8 mouse cellular contexts compared by ENCODE assay signal in the genomic region with DNA sequence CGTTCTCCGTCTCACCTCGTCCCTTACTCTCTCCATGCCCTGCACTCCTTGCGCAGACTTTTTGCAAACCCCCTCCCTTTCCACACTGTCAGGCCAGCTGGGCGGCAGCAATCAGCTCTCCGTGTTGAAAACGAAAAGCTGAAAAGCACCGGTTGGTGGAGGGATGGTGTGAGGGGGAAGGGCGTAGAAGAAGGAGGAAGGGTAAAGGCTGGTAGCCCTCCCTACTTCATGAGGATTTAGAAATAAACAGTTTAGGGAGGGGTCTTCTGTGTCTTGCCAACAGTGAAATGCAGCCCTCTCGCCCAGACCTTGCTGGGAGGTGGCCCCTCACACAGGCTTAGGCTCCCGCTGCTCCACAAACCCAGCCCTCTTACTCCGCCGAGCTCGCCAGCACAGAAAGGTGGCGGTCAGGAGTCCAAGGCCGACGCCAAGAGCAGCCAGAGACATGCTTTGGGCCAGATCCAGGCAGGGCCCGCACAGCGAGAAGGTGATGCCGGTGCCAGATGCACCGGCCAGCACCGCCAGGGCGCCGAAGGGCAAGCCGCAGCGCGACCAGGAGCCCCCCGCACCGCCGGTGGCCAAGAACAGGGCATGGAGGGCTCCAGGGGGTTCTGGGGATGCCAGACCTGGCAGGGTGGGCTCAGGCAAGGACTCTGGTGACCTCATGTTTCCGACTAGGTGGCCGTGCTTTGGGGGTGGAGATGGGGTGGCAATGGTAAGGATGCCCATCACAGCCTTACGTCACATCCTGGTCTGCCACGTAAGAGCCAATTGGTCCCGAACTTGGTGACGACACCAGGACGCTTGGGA. TPM values are rescaled to one million over a fixed set of nuclear protein-coding genes. Genes with fewer than 3 reads are reported as not detected.
DNase-seq lines count a peak whose midpoint lies in the region; ATAC-seq and TF ChIP-seq lines count a peak whose summit lies in the region.

No protein-coding gene starts in this region.

- H3K36me3 ChIP-seq in ES-Bruce4 (ENCODE audit: control insufficient read depth, insufficient read depth, low read length, poor library complexity, severe bottlenecking): peaks cover 10% of the 10 kb centered on the region; the same call in 1 of the 2 replicates
- peaks cover 15% of the 10 kb centered on the region for H3K36me3 ChIP-seq in embryonic facial prominence, embryonic 15.5 days
- H3K36me3 ChIP-seq in liver, embryonic 15.5 days (replicated peaks): peaks cover 24% of the 10 kb centered on the region

- H3K4me1 ChIP-seq in ES-Bruce4 (ENCODE audit: control insufficient read depth, insufficient read depth, low read length): peaks cover 6% of the 10 kb centered on the region
- peaks cover 62% of the 10 kb centered on the region for H3K4me1 ChIP-seq in embryonic facial prominence, embryonic 15.5 days
- peaks cover 70% of the 10 kb centered on the region for H3K4me1 ChIP-seq in liver, embryonic 15.5 days (replicated peaks)
- peaks cover 42% of the 10 kb centered on the region for H3K4me1 ChIP-seq in olfactory bulb, adult 2 months (ENCODE audit: control insufficient read depth, insufficient read depth, low read length)

- no peak for TF ChIP-seq EP300 in ES-Bruce4 (IDR thresholded peaks at IDR 0.05; ENCODE audit: insufficient read depth, low read depth, low read length)

- TF ChIP-seq POLR2A in ES-Bruce4 (IDR thresholded peaks at IDR 0.05; ENCODE audit: insufficient read depth, low read length): no peak
- peak; percentile 66; the same call in 1 of the 2 replicates for TF ChIP-seq POLR2A in olfactory bulb, adult 2 months (IDR thresholded peaks at IDR 0.05; ENCODE audit: insufficient read depth, low read depth, low read length)

- no peak overlapping the region for H3K27ac ChIP-seq in ES-Bruce4 (ENCODE audit: insufficient read depth, low read length)
- H3K27ac ChIP-seq in embryonic facial prominence, embryonic 15.5 days (replicated peaks): peak overlapping the region; percentile 93
- H3K27ac ChIP-seq in liver, embryonic 15.5 days (replicated peaks): 0 out of 2 replicates have a peak overlapping the region, but pooled peaks have one; percentile 31
- peak overlapping the region; percentile 96 for H3K27ac ChIP-seq in olfactory bulb, adult 2 months (ENCODE audit: insufficient read depth, low read depth, low read length)

- H3K9ac ChIP-seq in ES-Bruce4 (ENCODE audit: low read depth, poor library complexity, severe bottlenecking): peak overlapping the region; percentile 54
- peak overlapping the region; percentile 54 for H3K9ac ChIP-seq in embryonic facial prominence, embryonic 15.5 days
- peak overlapping the region; percentile 61 for H3K9ac ChIP-seq in liver, embryonic 15.5 days

- no peaks in the 10 kb centered on the region for H3K9me3 ChIP-seq in ES-Bruce4 (replicated peaks; ENCODE audit: control insufficient read depth, insufficient read depth, low read length, poor library complexity, severe bottlenecking)
- no peaks in the 10 kb centered on the region for H3K9me3 ChIP-seq in embryonic facial prominence, embryonic 15.5 days (replicated peaks)
- H3K9me3 ChIP-seq in liver, embryonic 15.5 days (replicated peaks): no peaks in the 10 kb centered on the region

- no peaks in the 10 kb centered on the region for H3K27me3 ChIP-seq in ES-Bruce4 (ENCODE audit: control insufficient read depth, insufficient read depth, low read length, poor library complexity, severe bottlenecking)
- H3K27me3 ChIP-seq in embryonic facial prominence, embryonic 15.5 days: no peaks in the 10 kb centered on the region
- peaks cover 55% of the 10 kb centered on the region for H3K27me3 ChIP-seq in liver, embryonic 15.5 days

- H3K4me3 ChIP-seq in ES-Bruce4 (ENCODE audit: low read depth, low read length): peak overlapping the region; percentile 75
- peak overlapping the region; percentile 50 for H3K4me3 ChIP-seq in embryonic facial prominence, embryonic 15.5 days (replicated peaks)
- peak overlapping the region; percentile 55 for H3K4me3 ChIP-seq in liver, embryonic 15.5 days (replicated peaks)
- peak overlapping the region; percentile 80 for H3K4me3 ChIP-seq in olfactory bulb, adult 2 months (ENCODE audit: insufficient read depth, low read depth, low read length)

- intact Hi-C loops in heart, postnatal 14 days (cut with DNase I): no loop called here

- WGBS in embryonic facial prominence, embryonic 15.5 days: 1% methylated on average over 37 of the region's 37 CpGs
- WGBS in liver, embryonic 15.5 days (ENCODE audit: insufficient replicate concordance): 7% methylated on average over 37 of the region's 37 CpGs
- 2% methylated on average over 37 of the region's 37 CpGs for WGBS in olfactory bulb, adult 2 months

- TF ChIP-seq CTCF in ES-Bruce4 (IDR thresholded peaks at IDR 0.05; ENCODE audit: low read depth, low read length): no peak
- TF ChIP-seq CTCF in olfactory bulb, adult 2 months (IDR thresholded peaks at IDR 0.05; ENCODE audit: insufficient read depth, low read depth, low read length): no peak

- DNase-seq in adrenal gland, postnatal 36 days: peak; percentile 79 to 80
- peak; percentile 24 to 44 for DNase-seq in heart, postnatal 14 days
- peak; percentile 61 to 72 for DNase-seq in kidney, postnatal 4 days

- peak overlapping the region; percentile 97 for H3K4me2 ChIP-seq in embryonic facial prominence, embryonic 15.5 days (replicated peaks)
- peak overlapping the region; percentile 94 for H3K4me2 ChIP-seq in liver, embryonic 15.5 days

- ATAC-seq in embryonic facial prominence, embryonic 15.5 days (ENCODE audit: insufficient number of reproducible peaks, low FRiP score, low TSS enrichment, low read depth): no peak
- ATAC-seq in liver, embryonic 15.5 days (ENCODE audit: insufficient read depth): no peak
- no peak for ATAC-seq in activated CD4-positive, CD25-positive, alpha-beta regulatory T cell, adult 4 months

RNA-seq across cellular contexts. Expression of a gene that starts 2.5 kb away (rescaled TPM):
- 0.88 and 0.96 TPM in 2 replicates for polyA plus RNA-seq in ES-Bruce4 (2011; ENCODE audit: insufficient read depth, insufficient read length, low read depth, missing spikeins)
- total RNA-seq in adrenal gland, postnatal 36 days (2021): 1 to 10 TPM; 1.5 to 2.9 TPM
- 10.5 and 11.0 TPM in 2 replicates for polyA plus RNA-seq in embryonic facial prominence, embryonic 15.5 days (2015; fragmentation: Nextera tagmentation; extraction: Ambion mirVana)
- total RNA-seq in heart, postnatal 14 days (2021): 1 to 10 TPM in 1 of 2 experiments, under 1 TPM in 1; 0.90 to 1.0 TPM
- polyA plus RNA-seq in liver, embryonic 15.5 days (2015; fragmentation: Nextera tagmentation; extraction: Ambion mirVana): 1.1 and 1.2 TPM in 2 replicates
- not detected in 2 replicates for polyA plus RNA-seq in olfactory bulb, adult 2 months (2012; ENCODE audit: insufficient read depth, insufficient read length, low replicate concordance, missing spikeins)
- not detected for polyA plus RNA-seq in activated CD4-positive, CD25-positive, alpha-beta regulatory T cell, adult 4 months (2017; shearing (Covaris generic))

RNA-seq across cellular contexts. Expression of a gene that starts 6.5 kb away (rescaled TPM):
- 14.4 and 16.6 TPM in 2 replicates for polyA plus RNA-seq in ES-Bruce4 (2011; ENCODE audit: insufficient read depth, insufficient read length, low read depth, missing spikeins)
- total RNA-seq in adrenal gland, postnatal 36 days (2021): 10 to 100 TPM; 10.9 to 18.8 TPM
- polyA plus RNA-seq in embryonic facial prominence, embryonic 15.5 days (2015; fragmentation: Nextera tagmentation; extraction: Ambion mirVana): 5.5 and 8.6 TPM in 2 replicates
- 1 to 10 TPM; 8.7 to 9.3 TPM for total RNA-seq in heart, postnatal 14 days (2021)
- polyA plus RNA-seq in liver, embryonic 15.5 days (2015; fragmentation: Nextera tagmentation; extraction: Ambion mirVana): 6.6 and 7.9 TPM in 2 replicates
- polyA plus RNA-seq in olfactory bulb, adult 2 months (2012; ENCODE audit: insufficient read depth, insufficient read length, low replicate concordance, missing spikeins): not detected in 2 replicates
- under 1 TPM; 0.45 to 0.60 TPM for polyA plus RNA-seq in activated CD4-positive, CD25-positive, alpha-beta regulatory T cell, adult 4 months (2017; shearing (Covaris generic))

RNA-seq across cellular contexts. Expression of a gene that starts 8.8 kb away (rescaled TPM):
- 21.0 and 24.5 TPM in 2 replicates for polyA plus RNA-seq in ES-Bruce4 (2011; ENCODE audit: insufficient read depth, insufficient read length, low read depth, missing spikeins)
- 1 to 10 TPM; 5.7 to 6.4 TPM for total RNA-seq in adrenal gland, postnatal 36 days (2021)
- polyA plus RNA-seq in embryonic facial prominence, embryonic 15.5 days (2015; fragmentation: Nextera tagmentation; extraction: Ambion mirVana): 11.6 and 13.0 TPM in 2 replicates
- total RNA-seq in heart, postnatal 14 days (2021): 1 to 10 TPM; 3.0 to 3.2 TPM
- 8.2 and 9.6 TPM in 2 replicates for polyA plus RNA-seq in liver, embryonic 15.5 days (2015; fragmentation: Nextera tagmentation; extraction: Ambion mirVana)
- not detected in 2 replicates for polyA plus RNA-seq in olfactory bulb, adult 2 months (2012; ENCODE audit: insufficient read depth, insufficient read length, low replicate concordance, missing spikeins)
- 1 to 10 TPM; 6.6 to 8.8 TPM for polyA plus RNA-seq in activated CD4-positive, CD25-positive, alpha-beta regulatory T cell, adult 4 months (2017; shearing (Covaris generic))

RNA-seq across cellular contexts. Expression of a gene that starts 39.4 kb away (rescaled TPM):
- 133 and 151 TPM in 2 replicates for polyA plus RNA-seq in ES-Bruce4 (2011; ENCODE audit: insufficient read depth, insufficient read length, low read depth, missing spikeins)
- total RNA-seq in adrenal gland, postnatal 36 days (2021): 1 to 10 TPM; 3.3 to 4.8 TPM
- 42.7 and 47.2 TPM in 2 replicates for polyA plus RNA-seq in embryonic facial prominence, embryonic 15.5 days (2015; fragmentation: Nextera tagmentation; extraction: Ambion mirVana)
- total RNA-seq in heart, postnatal 14 days (2021): 1 to 10 TPM; 2.7 to 4.8 TPM
- polyA plus RNA-seq in liver, embryonic 15.5 days (2015; fragmentation: Nextera tagmentation; extraction: Ambion mirVana): 71.5 and 75.6 TPM in 2 replicates
- polyA plus RNA-seq in olfactory bulb, adult 2 months (2012; ENCODE audit: insufficient read depth, insufficient read length, low replicate concordance, missing spikeins): not detected in 2 replicates
- polyA plus RNA-seq in activated CD4-positive, CD25-positive, alpha-beta regulatory T cell, adult 4 months (2017; shearing (Covaris generic)): 10 to 100 TPM in 1 of 2 experiments, 1 to 10 TPM in 1; 9.2 to 12.3 TPM

RNA-seq across cellular contexts. Expression of a gene that starts 42.3 kb away (rescaled TPM):
- polyA plus RNA-seq in ES-Bruce4 (2011; ENCODE audit: insufficient read depth, insufficient read length, low read depth, missing spikeins): 254 and 307 TPM in 2 replicates
- total RNA-seq in adrenal gland, postnatal 36 days (2021): 100 to 1,000 TPM; 434 to 448 TPM
- polyA plus RNA-seq in embryonic facial prominence, embryonic 15.5 days (2015; fragmentation: Nextera tagmentation; extraction: Ambion mirVana): 539 and 547 TPM in 2 replicates
- 100 to 1,000 TPM; 241 to 249 TPM for total RNA-seq in heart, postnatal 14 days (2021)
- 362 and 405 TPM in 2 replicates for polyA plus RNA-seq in liver, embryonic 15.5 days (2015; fragmentation: Nextera tagmentation; extraction: Ambion mirVana)
- 528 TPM in 1 of 2 replicates, not detected in the other for polyA plus RNA-seq in olfactory bulb, adult 2 months (2012; ENCODE audit: insufficient read depth, insufficient read length, low replicate concordance, missing spikeins)
- 100 to 1,000 TPM; 152 to 192 TPM for polyA plus RNA-seq in activated CD4-positive, CD25-positive, alpha-beta regulatory T cell, adult 4 months (2017; shearing (Covaris generic))
